Mouse (Mus musculus) MEL (cell line): ENCODE results near the gene Uggt1.

Experiments
- CHD2 ChIP-seq: IDR thresholded peaks from 2 replicates; pipeline ENCODE4 v1.6.1; 2011; ENCODE audit warnings: low read length, improper control_type of control experiment
- E2F4 ChIP-seq: IDR thresholded peaks from 2 replicates; pipeline ENCODE4 v1.6.1; 2011; ENCODE audit warnings: low read depth, low read length, improper control_type of control experiment, borderline replicate concordance
- MEF2A ChIP-seq: IDR thresholded peaks from 2 replicates; pipeline ENCODE4 v1.6.1; 2014; ENCODE audit warnings: low read depth, mild to moderate bottlenecking, inconsistent platforms, low read length, improper control_type of control experiment; ENCODE audit not compliant: poor library complexity, insufficient replicate concordance, severe bottlenecking; ENCODE audit errors: extremely low read depth
- TCF12 ChIP-seq: IDR thresholded peaks from 2 replicates; pipeline ENCODE4 v1.6.1; 2014; ENCODE audit warnings: low read depth, mild to moderate bottlenecking, inconsistent platforms, low read length, improper control_type of control experiment, moderate library complexity

GRCm38 (mm10) chr1:36224648-36225047 is 19.9 kb downstream of the Uggt1 start:
- no peak for TF ChIP-seq TCF12
- no peak for TF ChIP-seq E2F4
- TF ChIP-seq MEF2A = no peak
- no peak for TF ChIP-seq CHD2
